Mouse (Mus musculus) hindbrain, embryonic 13.5 days (tissue): Measurements from ENCODE around the gene Tmem238l. TPM values are rescaled to one million over a fixed set of nuclear protein-coding genes. Genes with fewer than 3 reads are reported as not detected.

Experiments used
- ATAC-seq: fragments of 200-750 bp; cut with Nextera tagmentation; 2 replicates; pipeline ENCODE4 v1.8.0; 2017; ENCODE audit warnings: moderate TSS enrichment; ENCODE audit not compliant: low FRiP score
- H3K27ac ChIP-seq: fragments of 300-500 bp; sonication (generic); 2 replicates; pipeline ENCODE4 v1.5.1; 2015; ENCODE audit warnings: inconsistent platforms, mild to moderate bottlenecking, moderate library complexity
- H3K27me3 ChIP-seq: fragments of 300-500 bp; sonication (generic); 2 replicates; pipeline ENCODE4 v1.6.1; 2015; ENCODE audit warnings: mild to moderate bottlenecking, inconsistent platforms
- H3K36me3 ChIP-seq: fragments of 300-500 bp; sonication (generic); 2 replicates; pipeline ENCODE4 v1.6.1; 2015; ENCODE audit warnings: mild to moderate bottlenecking, inconsistent platforms
- H3K4me1 ChIP-seq: fragments of 300-500 bp; sonication (generic); replicated peaks from 2 replicates; pipeline ENCODE4 v1.6.1; 2015; ENCODE audit warnings: inconsistent platforms
- H3K4me2 ChIP-seq: fragments of 300-500 bp; sonication (generic); 2 replicates; pipeline ENCODE4 v1.6.1; 2015; ENCODE audit warnings: inconsistent platforms, mild to moderate bottlenecking, moderate library complexity
- H3K4me3 ChIP-seq: fragments of 300-500 bp; sonication (generic); 2 replicates; pipeline ENCODE4 v1.5.1; 2015; ENCODE audit warnings: mild to moderate bottlenecking, inconsistent platforms
- H3K9ac ChIP-seq: fragments of 300-500 bp; sonication (generic); 2 replicates; pipeline ENCODE4 v1.6.1; 2015; ENCODE audit warnings: mild to moderate bottlenecking, inconsistent platforms
- H3K9me3 ChIP-seq: fragments of 300-500 bp; sonication (generic); 2 replicates; pipeline ENCODE4 v1.6.1; 2016; ENCODE audit warnings: inconsistent platforms
- WGBS: fragments of 180-500 bp; shearing (Covaris S2); methylation state at CpG from one replicate; pipeline ENCODE4 v1.1.7; 2015; 5-methylcytosine and 5-hydroxymethylcytosine counted together
- polyA plus RNA-seq: library from polyadenylated mRNA; unstranded; fragments of >200 nt; fragmentation: Nextera tagmentation; extraction: Ambion mirVana; gene quantifications from 2 replicates; pipeline ENCODE4 v1.2.1, GENCODE M21; 2015

Tmem238l gene
- not detected in 2 replicates for polyA plus RNA-seq

- H3K9me3 ChIP-seq = no peaks in the 10 kb centered on the region
- H3K27ac ChIP-seq = no peak within 1 kb of the TSS
- H3K4me1 ChIP-seq = no peaks in the 10 kb centered on the region
- no peaks in the 10 kb centered on the region for H3K27me3 ChIP-seq
- H3K4me3 ChIP-seq = no peak within 1 kb of the TSS
- 84% methylated on average over 9 of the region's 9 CpGs for WGBS
- no peaks in the 10 kb centered on the region for H3K36me3 ChIP-seq
- no peak for ATAC-seq
- no peak within 1 kb of the TSS for H3K9ac ChIP-seq
- no peak within 1 kb of the TSS for H3K4me2 ChIP-seq
Measured at GRCm38 (mm10) chr11:66956303-66956702, at the start of gene Tmem238l. TSS of gene Tmem238l (plus strand) at chr11:66956638.

DNA sequence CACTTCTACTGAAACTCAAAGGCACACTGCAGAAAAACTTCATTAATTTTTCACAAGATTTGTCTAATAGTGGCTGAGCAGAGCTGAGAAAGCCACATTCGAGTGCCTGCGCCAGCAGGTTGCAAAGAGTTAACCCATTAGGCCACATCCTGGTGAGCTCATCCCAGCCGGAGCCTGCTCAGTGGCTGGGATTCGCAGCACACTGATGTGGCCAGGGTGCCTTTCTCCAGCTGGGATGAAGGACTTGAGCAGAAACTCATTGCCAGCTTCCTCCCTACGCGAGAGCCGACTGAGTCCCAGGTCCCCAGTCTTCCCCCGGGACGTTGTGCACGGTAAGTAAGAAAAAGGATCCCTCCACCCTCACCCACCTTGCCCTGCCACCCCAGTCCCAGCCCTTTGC is 44.6 kb upstream of the Tmem238l start, which contains the start of gene Pirt:
Pirt (plus strand) TSS at position 171 of the 400 bp plus-strand sequence.
- WGBS = 50% methylated on average over 10 of the region's 10 CpGs
- Histone ChIP-seq H3K36me3 (no peaks in the 10 kb centered on the region), H3K4me1 (no peaks in the 10 kb centered on the region), H3K9ac (no peak within 1 kb of the TSS), H3K27me3 (no peaks in the 10 kb centered on the region), H3K4me2 (no peak within 1 kb of the TSS), H3K27ac (no peak within 1 kb of the TSS; the same call in 1 of the 2 replicates), H3K9me3 (no peaks in the 10 kb centered on the region), H3K4me3 (no peak within 1 kb of the TSS; the same call in 1 of the 2 replicates)
- no peak for ATAC-seq

- no peak for ATAC-seq
- no peaks in the 10 kb centered on the region for H3K27me3 ChIP-seq
- no peak overlapping the region for H3K4me2 ChIP-seq
- H3K4me1 ChIP-seq = no peaks in the 10 kb centered on the region
- H3K4me3 ChIP-seq = no peak overlapping the region; the same call in 1 of the 2 replicates
- H3K9me3 ChIP-seq = no peaks in the 10 kb centered on the region
- no peaks in the 10 kb centered on the region for H3K36me3 ChIP-seq
- no peak overlapping the region for H3K27ac ChIP-seq
- WGBS = 62% methylated on average over 17 of the region's 17 CpGs
- H3K9ac ChIP-seq = no peak overlapping the region
Measured at GRCm38 (mm10) chr11:66912531-66913458, 43.6 kb upstream of the Tmem238l start.

- H3K4me3 ChIP-seq = no peak overlapping the region
- H3K4me1 ChIP-seq = no peaks in the 10 kb centered on the region
- H3K27me3 ChIP-seq = no peaks in the 10 kb centered on the region
- no peak overlapping the region for H3K27ac ChIP-seq
- H3K9me3 ChIP-seq = no peaks in the 10 kb centered on the region
- 39% methylated on average over 3 of the region's 3 CpGs for WGBS
- no peak overlapping the region for H3K9ac ChIP-seq
- no peak for ATAC-seq
- H3K4me2 ChIP-seq = no peak overlapping the region
- no peaks in the 10 kb centered on the region for H3K36me3 ChIP-seq
Measured at GRCm38 (mm10) chr11:66914249-66914648, 42.2 kb upstream of the Tmem238l start.

DNA sequence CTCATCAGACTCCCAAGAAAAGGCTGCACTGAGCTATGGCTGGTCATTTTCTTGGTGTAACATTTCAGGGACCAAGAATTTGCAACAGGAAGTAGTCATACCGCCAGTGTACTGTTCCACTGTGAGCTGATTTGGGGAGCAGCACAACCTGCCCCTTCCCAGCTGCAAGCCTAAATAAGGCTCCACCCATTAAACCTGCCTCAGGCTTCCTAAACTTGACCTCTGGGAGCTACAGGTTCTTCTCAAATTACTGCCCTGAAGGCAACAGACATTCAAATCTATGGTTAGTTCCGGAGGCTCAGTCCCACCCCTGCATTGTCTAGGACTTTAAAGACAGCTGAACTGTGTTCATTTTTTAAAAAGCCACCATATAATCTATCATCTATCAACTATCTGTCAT is 36.4 kb upstream of the Tmem238l start:
- Histone ChIP-seq H3K27me3 (no peaks in the 10 kb centered on the region), H3K9ac (no peak overlapping the region), H3K4me2 (no peak overlapping the region), H3K27ac (no peak overlapping the region), H3K4me3 (no peak overlapping the region), H3K36me3 (no peaks in the 10 kb centered on the region), H3K4me1 (0 out of 2 replicates have a peak, but pooled peaks cover 9% of the 10 kb centered on the region), H3K9me3 (no peaks in the 10 kb centered on the region)
- no peak for ATAC-seq
- WGBS = 66% methylated on average over 2 of the region's 2 CpGs

DNA sequence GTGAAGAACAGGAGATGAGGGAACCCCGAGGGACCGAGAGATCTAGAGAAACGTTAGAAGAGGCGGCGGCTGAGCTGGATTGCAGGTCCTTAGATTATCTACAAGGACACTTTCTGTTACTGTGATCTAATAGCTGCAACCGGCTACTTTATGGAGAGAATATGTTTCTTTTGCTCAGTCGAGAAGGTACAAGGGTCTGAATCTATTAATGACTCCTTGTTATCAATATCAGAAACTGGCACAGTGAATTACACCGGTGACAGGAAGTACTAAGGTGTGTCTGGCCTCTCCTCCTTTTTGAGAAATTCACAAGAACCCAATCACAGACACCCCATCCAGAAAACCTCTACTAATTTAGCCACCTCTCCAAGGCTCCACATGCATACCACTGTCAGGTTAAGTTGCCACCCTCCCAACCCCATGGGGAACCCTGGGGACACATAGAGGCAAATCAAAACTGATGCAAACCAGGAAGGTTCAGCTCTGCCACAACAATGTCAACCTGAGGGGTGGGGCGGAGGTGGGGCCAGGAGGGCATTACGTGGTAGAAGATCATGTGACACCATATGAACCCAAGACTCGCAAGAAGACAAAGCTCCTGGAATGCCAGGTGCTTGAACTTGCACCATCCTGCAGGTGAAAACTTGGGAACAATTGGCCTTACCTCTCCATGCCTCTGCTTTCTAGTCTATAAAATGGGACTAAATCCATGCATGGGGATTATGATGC is 32.2 kb upstream of the Tmem238l start:
- Histone ChIP-seq H3K4me2 (no peak overlapping the region), H3K9ac (no peak overlapping the region), H3K9me3 (no peaks in the 10 kb centered on the region), H3K27ac (no peak overlapping the region), H3K4me1 (0 out of 2 replicates have a peak, but pooled peaks cover 9% of the 10 kb centered on the region), H3K36me3 (no peaks in the 10 kb centered on the region), H3K4me3 (no peak overlapping the region), H3K27me3 (no peaks in the 10 kb centered on the region)
- 86% methylated on average over 11 of the region's 11 CpGs for WGBS
- no peak for ATAC-seq

DNA sequence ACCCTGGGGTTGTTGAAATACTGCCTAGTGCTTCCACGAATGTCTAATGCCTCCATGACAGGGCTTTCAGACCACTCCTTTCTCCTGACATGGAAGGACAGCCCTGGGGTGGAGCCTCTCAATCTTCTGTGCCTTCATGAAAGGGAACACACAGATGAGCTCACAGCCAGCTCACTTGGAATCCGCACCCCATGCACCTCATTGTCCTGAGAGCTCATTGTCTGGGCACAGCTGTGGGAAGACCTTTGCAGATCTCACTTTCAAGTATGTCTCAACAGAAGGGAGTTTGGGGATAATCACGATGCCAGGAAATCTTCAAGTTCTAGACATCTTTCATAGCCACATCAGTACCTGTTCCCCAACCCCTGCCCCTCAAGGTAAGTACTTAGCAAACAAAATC is 28.1 kb upstream of the Tmem238l start:
- Histone ChIP-seq H3K27ac (no peak overlapping the region), H3K9ac (no peak overlapping the region), H3K4me3 (no peak overlapping the region), H3K9me3 (no peaks in the 10 kb centered on the region), H3K36me3 (no peaks in the 10 kb centered on the region), H3K4me1 (0 out of 2 replicates have a peak, but pooled peaks cover 2% of the 10 kb centered on the region), H3K27me3 (no peaks in the 10 kb centered on the region), H3K4me2 (no peak overlapping the region)
- WGBS = 43% methylated on average over 3 of the region's 3 CpGs
- no peak for ATAC-seq

GRCm38 (mm10) chr11:66932827-66933599 is 23.4 kb upstream of the Tmem238l start:
- H3K27me3 ChIP-seq = no peaks in the 10 kb centered on the region
- no peaks in the 10 kb centered on the region for H3K36me3 ChIP-seq
- no peaks in the 10 kb centered on the region for H3K9me3 ChIP-seq
- no peak overlapping the region for H3K4me2 ChIP-seq
- no peak overlapping the region for H3K4me3 ChIP-seq
- H3K4me1 ChIP-seq = no peaks in the 10 kb centered on the region
- WGBS = 67% methylated on average over 9 of the region's 9 CpGs
- no peak for ATAC-seq
- no peak overlapping the region for H3K27ac ChIP-seq
- no peak overlapping the region for H3K9ac ChIP-seq

- no peak overlapping the region for H3K9ac ChIP-seq
- no peaks in the 10 kb centered on the region for H3K27me3 ChIP-seq
- WGBS = 82% methylated on average over 7 of the region's 7 CpGs
- H3K9me3 ChIP-seq = no peaks in the 10 kb centered on the region
- H3K27ac ChIP-seq = no peak overlapping the region
- ATAC-seq = no peak
- no peaks in the 10 kb centered on the region for H3K36me3 ChIP-seq
- H3K4me2 ChIP-seq = no peak overlapping the region
- no peaks in the 10 kb centered on the region for H3K4me1 ChIP-seq
- H3K4me3 ChIP-seq = no peak overlapping the region
Measured at GRCm38 (mm10) chr11:66934428-66935173, 21.8 kb upstream of the Tmem238l start.

GRCm38 (mm10) chr11:66942011-66942410 is 14.4 kb upstream of the Tmem238l start:
- Histone ChIP-seq H3K9ac (no peak overlapping the region), H3K27me3 (no peaks in the 10 kb centered on the region), H3K27ac (no peak overlapping the region), H3K4me3 (no peak overlapping the region), H3K9me3 (no peaks in the 10 kb centered on the region), H3K4me2 (no peak overlapping the region), H3K4me1 (no peaks in the 10 kb centered on the region), H3K36me3 (no peaks in the 10 kb centered on the region)
- no peak for ATAC-seq
- 88% methylated on average over 5 of the region's 5 CpGs for whole genome bisulfite sequencing

GRCm38 (mm10) chr11:66945224-66945767 is 11.1 kb upstream of the Tmem238l start:
- 77% methylated on average over 2 of the region's 2 CpGs for WGBS
- Histone ChIP-seq H3K27ac (no peak overlapping the region), H3K4me2 (no peak overlapping the region), H3K36me3 (no peaks in the 10 kb centered on the region), H3K9me3 (no peaks in the 10 kb centered on the region), H3K27me3 (no peaks in the 10 kb centered on the region), H3K9ac (no peak overlapping the region), H3K4me3 (no peak overlapping the region), H3K4me1 (no peaks in the 10 kb centered on the region)
- no peak for ATAC-seq
